Mouse (Mus musculus) embryonic facial prominence, embryonic 10.5 days (tissue): ENCODE results near the gene Olfr1342. TPM values are rescaled to one million over a fixed set of nuclear protein-coding genes. Genes with fewer than 3 reads are reported as not detected.

Experiments used
- DNase-seq: peaks from one replicate; pipeline ENCODE4 v3.0.0-alpha.2; 2017; ENCODE audit warnings: low spot score
- H3K27ac ChIP-seq: fragments of 300-500 bp; sonication (generic); replicated peaks from 2 replicates; pipeline ENCODE4 v1.5.1; 2016; ENCODE audit warnings: mild to moderate bottlenecking
- H3K27me3 ChIP-seq: fragments of 300-500 bp; sonication (generic); replicated peaks from 2 replicates; pipeline ENCODE4 v1.6.1; 2016; ENCODE audit warnings: low read depth, mild to moderate bottlenecking; ENCODE audit not compliant: poor library complexity, severe bottlenecking
- H3K36me3 ChIP-seq: fragments of 300-500 bp; sonication (generic); replicated peaks from 2 replicates; pipeline ENCODE4 v1.6.1; 2016; ENCODE audit warnings: mild to moderate bottlenecking, moderate library complexity
- H3K4me1 ChIP-seq: fragments of 300-500 bp; sonication (generic); 2 replicates; pipeline ENCODE4 v1.6.1; 2016
- H3K4me3 ChIP-seq: fragments of 300-500 bp; sonication (generic); 2 replicates; pipeline ENCODE4 v1.5.1; 2016; ENCODE audit warnings: mild to moderate bottlenecking, moderate library complexity
- H3K9me3 ChIP-seq: fragments of 300-500 bp; sonication (generic); 2 replicates; pipeline ENCODE4 v1.6.1; 2016; ENCODE audit warnings: mild to moderate bottlenecking
- WGBS: fragments of 180-500 bp; shearing (Covaris S2); methylation state at CpG from one replicate; pipeline ENCODE4 v1.1.7; 2016; 5-methylcytosine and 5-hydroxymethylcytosine counted together
- polyA plus RNA-seq: library from polyadenylated mRNA; unstranded; fragments of >200 nt; fragmentation: Nextera tagmentation; extraction: Ambion mirVana; gene quantifications from 2 replicates; pipeline ENCODE4 v1.2.1, GENCODE M21; 2016

Gene Olfr1342
- polyA plus RNA-seq, 1 experiment from 2014 or later = 0.06 TPM

DNA sequence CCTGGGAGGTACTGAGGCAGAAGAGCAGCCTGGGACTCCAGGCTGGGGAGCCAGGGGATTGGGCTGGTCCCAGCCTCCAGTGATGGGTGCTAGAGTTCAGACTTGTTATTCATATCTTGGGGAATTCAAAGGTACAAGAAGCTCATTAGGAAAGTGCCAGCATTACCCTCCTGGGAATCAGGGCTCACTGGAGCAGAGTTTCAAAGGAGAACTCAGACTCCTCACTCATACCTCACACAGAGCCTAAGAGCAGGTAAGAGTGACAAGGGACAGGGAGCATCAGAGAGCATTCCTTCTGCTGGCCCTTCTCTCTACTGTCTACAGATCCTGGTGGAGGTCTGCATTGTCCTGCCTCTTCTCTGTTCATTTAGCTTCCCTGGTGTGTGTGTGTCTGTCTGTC, 33.9 kb downstream of the Olfr1342 start, which contains the start of gene Olfr62:
Olfr62 (plus strand) TSS at position 301 of the 400 bp plus-strand sequence.
- DNase-seq = no peak
- Histone ChIP-seq H3K4me1 (no peaks in the 10 kb centered on the region), H3K36me3 (no peaks in the 10 kb centered on the region), H3K27me3 (no peaks in the 10 kb centered on the region), H3K4me3 (no peak within 1 kb of the TSS), H3K9me3 (no peaks in the 10 kb centered on the region), H3K27ac (no peak within 1 kb of the TSS)

DNA sequence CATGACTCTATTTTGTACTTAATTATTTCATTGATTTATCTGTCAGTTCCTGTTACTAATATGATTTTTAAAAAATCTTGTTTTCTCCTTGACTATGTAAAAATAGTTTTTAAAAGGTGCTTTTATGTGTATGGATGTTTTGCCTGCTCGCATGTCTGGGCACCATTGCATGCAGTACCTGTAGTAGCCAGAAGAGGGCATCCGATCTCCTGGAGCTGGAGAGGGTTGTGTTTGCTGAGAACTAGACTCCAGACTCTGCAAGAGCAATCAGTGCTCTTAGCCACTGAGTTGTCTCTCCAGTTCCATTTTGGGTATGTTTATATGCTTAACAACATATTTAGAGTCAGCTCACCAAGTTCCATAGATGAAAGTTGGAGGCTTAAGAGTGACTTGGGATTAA, 47.3 kb downstream of the Olfr1342 start:
- Histone ChIP-seq H3K36me3 (no peaks in the 10 kb centered on the region), H3K27me3 (no peaks in the 10 kb centered on the region), H3K4me3 (no peak overlapping the region), H3K27ac (no peak overlapping the region), H3K4me1 (peaks cover 8% of the 10 kb centered on the region; the same call in 1 of the 2 replicates), H3K9me3 (no peaks in the 10 kb centered on the region)
- WGBS = 12% methylated on average over 2 of the region's 2 CpGs
- DNase-seq = peak; percentile 72

DNA sequence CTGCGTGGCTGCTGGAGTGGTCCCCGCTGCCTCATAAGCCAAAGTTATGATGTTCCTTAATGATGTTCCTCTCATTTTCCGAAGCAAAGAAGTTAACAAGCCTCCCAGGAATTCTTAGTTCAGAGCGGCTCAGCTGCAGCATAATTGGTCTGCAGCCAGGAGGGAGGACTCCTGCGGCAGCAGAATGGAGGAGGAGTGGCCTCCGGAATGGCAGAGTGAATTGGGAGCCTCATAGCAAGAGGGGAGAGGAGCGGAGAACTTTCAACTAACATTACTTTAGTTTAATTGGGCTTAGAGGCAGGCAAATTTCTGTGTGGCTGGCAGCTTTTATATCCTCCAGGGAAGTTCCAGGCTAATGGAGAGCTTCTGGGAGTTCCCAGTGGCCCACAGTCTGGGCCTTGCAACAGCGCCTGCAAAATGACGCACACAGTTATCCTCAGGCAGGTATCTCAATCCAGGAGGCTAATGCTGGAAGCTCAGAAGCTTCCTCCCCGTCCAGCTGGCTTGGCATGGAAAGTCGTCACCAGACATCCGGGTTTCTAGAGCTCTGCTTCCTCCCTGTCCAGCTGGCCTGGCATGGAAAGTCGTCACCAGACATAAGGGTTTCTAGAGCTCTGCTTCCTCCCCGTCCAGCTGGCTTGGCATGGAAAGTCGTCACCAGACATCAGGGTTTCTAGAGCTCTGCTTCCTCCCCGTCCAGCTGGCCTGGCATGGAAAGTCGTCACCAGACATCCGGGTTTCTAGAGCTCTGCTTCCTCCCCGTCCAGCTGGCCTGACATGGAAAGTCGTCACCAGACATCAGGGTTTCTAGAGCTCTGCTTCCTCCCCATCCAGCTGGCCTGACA, 50.0 kb downstream of the Olfr1342 start:
- H3K4me3 ChIP-seq = no peak overlapping the region
- no peak for DNase-seq
- peaks cover 8% of the 10 kb centered on the region; the same call in 1 of the 2 replicates for H3K4me1 ChIP-seq
- H3K36me3 ChIP-seq = no peaks in the 10 kb centered on the region
- H3K27ac ChIP-seq = no peak overlapping the region
- 53% methylated on average over 20 of the region's 20 CpGs for WGBS
- no peaks in the 10 kb centered on the region for H3K9me3 ChIP-seq
- H3K27me3 ChIP-seq = no peaks in the 10 kb centered on the region

Other genes with a start within 250 kb of the Olfr1342 start
- 0.94 and 1.2 TPM in 2 replicates for gene Mpl, start 235.2 kb downstream of the Olfr1342 start, polyA plus RNA-seq
- 15.4 and 16.5 TPM in 2 replicates for gene Tie1, start 202.7 kb downstream of the Olfr1342 start, polyA plus RNA-seq
- gene 2610528J11Rik, start 165.8 kb downstream of the Olfr1342 start, polyA plus RNA-seq = 3.9 TPM in 2 replicates
- gene Tmem125, start 148.7 kb downstream of the Olfr1342 start, polyA plus RNA-seq = 0.79 and 1.1 TPM in 2 replicates
- gene Cfap57, start 72.0 kb downstream of the Olfr1342 start, polyA plus RNA-seq = 0.39 and 0.49 TPM in 2 replicates
- 191 and 209 TPM in 2 replicates for gene Ebna1bp2, start 72.0 kb downstream of the Olfr1342 start, polyA plus RNA-seq
- gene Olfr62, start 33.8 kb downstream of the Olfr1342 start, polyA plus RNA-seq = not detected in 2 replicates
- gene Olfr1341, start 10.8 kb upstream of the Olfr1342 start, polyA plus RNA-seq = 0.04 TPM in 1 of 2 replicates, not detected in the other
- not detected in 2 replicates for gene Olfr1340, start 27.4 kb upstream of the Olfr1342 start, polyA plus RNA-seq
- gene Olfr1339, start 39.4 kb upstream of the Olfr1342 start, polyA plus RNA-seq = not detected in 2 replicates
- not detected in 2 replicates for gene Olfr1338, start 66.0 kb upstream of the Olfr1342 start, polyA plus RNA-seq
- not detected in 2 replicates for gene Olfr1337, start 89.8 kb upstream of the Olfr1342 start, polyA plus RNA-seq
- not detected in 2 replicates for gene Olfr1335, start 117.2 kb upstream of the Olfr1342 start, polyA plus RNA-seq
- gene Olfr1333, start 143.5 kb upstream of the Olfr1342 start, polyA plus RNA-seq = not detected in 2 replicates
- not detected in 2 replicates for gene Olfr1331, start 171.9 kb upstream of the Olfr1342 start, polyA plus RNA-seq
- gene Olfr1330, start 195.8 kb upstream of the Olfr1342 start, polyA plus RNA-seq = not detected in 2 replicates
- not detected in 2 replicates for gene Olfr1329, start 224.7 kb upstream of the Olfr1342 start, polyA plus RNA-seq
- not detected in 2 replicates for gene Olfr1328, start 245.9 kb upstream of the Olfr1342 start, polyA plus RNA-seq